Mouse (Mus musculus): ENCODE measurements around the gene Cul5.
A peak's percentile ranks its signal among the peaks of the same experiment; 100 is the strongest.

Cul5 gene

GRCm38 (mm10) chr9:53669680-53670219, at the start of gene Cul5:
Gene Cul5 (minus strand): TSS chr9:53670014.
- DNase-seq (ENCODE audit: low spot score in 2 of 2) = peak; percentile 65 to 74

GRCm38 (mm10) chr9:53705992-53706696, 36.3 kb upstream of the Cul5 start, which contains the start of gene Rab39:
Gene Rab39 (minus strand): TSS chr9:53706232.
- DNase-seq (ENCODE audit: low spot score in 2 of 2) = peak; percentile 84 to 92

DNA sequence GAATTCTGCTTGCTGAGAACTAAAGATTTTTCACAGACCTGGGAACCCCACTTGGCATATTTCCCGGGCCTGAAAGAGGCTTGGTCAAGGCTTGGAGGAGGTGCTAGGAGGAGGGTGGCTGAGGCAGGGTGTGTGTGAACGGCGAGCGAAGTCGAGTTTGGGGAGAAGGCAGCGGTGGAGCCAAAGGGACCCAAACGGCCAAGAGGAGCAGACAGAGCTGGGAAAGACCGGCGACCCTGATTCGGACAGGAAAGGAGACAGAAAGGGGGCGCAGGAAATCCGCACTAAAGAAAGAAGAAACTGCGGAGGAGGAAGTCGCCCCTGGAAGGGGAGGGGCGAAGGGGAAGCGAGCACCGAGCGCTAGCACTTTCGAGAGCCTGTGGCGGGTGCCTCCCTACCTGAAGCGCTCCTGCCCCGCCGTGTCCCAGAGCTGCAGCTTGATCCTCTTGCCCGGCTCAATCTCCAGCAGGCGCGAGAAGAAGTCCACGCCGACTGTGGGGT, 35.7 kb upstream of the Cul5 start:
- peak; percentile 54 to 75 for DNase-seq (ENCODE audit: low spot score in 2 of 2)

DNA sequence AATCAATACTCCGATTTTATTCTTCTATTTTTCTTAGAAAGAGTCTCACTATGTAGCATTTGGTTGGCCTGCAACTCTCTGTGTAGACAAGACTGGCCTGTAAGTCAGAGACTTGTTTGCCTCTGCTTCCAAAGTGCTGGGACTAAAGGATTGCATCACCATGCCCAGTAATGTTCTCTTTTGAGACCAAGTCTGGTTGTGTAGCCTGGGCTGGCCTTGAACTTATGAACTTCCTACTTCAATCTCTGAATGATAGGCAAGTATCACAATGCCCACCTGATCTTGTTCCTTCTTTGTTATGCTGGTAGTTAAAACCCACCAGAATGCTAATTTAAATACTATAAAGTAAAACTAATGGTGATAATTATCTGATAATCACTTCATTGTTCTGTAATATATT, 33.2 kb upstream of the Cul5 start:
- no peak for DNase-seq (ENCODE audit: low spot score in 2 of 2)

- no peak for DNase-seq (ENCODE audit: low spot score in 2 of 2)
These were observed 30.7 kb upstream of the Cul5 start for GRCm38 (mm10) chr9:53700496-53700895.

GRCm38 (mm10) chr9:53695846-53696245, 26.0 kb upstream of the Cul5 start:
- DNase-seq (ENCODE audit: low spot score in 2 of 2) = no peak

DNA sequence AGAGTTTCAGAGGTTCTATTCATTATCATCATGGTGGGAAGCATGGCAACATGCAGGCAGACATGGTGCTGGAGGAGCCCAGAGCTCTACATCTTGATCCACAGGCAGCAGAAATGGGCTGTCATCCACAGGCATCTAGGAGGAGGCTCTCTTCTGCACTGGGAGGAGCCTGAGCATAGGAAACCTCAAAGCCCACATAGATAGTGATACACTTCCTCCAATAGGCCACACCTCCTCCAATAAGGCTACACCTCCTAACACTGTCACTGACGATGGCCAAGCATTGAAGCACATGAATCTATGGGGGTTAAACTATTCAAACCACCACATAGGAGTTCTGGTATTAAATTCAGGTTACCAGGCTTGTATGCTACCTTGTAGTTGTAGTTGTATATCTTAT, 23.9 kb upstream of the Cul5 start:
- DNase-seq (ENCODE audit: low spot score in 2 of 2) = no peak

- DNase-seq (ENCODE audit: low spot score in 2 of 2) = no peak
These were observed 22.2 kb upstream of the Cul5 start for GRCm38 (mm10) chr9:53691745-53692670.

DNA sequence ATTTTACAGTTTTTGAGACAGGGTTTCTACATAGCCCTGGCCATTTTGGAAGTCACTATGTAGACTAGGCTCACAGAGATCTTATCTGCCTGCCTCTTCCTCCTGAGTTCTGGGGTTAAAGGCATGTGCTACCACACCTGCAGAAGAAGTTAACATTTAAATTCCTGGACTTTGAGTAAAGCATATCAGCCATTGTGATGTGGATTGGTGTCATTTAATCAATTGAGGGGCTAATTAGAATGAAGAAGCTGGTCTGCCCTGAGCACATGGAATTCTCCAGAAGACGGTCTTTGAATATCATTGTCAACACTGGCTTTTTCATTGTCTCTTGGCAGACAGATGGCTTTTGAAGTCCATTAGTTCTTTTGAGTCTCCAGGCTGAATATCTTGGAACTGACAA, 11.0 kb upstream of the Cul5 start:
- no peak for DNase-seq (ENCODE audit: low spot score in 2 of 2)

DNA sequence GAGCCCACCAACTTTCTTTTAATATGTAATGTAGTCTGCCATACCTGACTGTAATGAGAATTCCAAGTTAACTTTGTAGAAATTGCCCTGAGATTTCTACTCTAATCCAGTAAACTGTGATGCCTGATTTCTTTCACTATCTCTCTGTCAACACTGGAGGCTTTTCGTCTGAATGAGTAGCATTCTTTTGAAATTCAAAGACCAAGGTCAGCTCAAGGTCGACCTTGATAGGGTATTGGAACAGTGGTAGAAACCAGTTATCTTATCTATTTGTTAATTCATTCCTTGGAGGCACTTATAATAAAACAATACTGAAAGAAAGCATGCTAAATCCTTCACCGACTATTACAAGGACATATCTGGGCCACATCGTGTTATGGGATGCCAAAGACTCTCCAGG, 7.1 kb upstream of the Cul5 start:
- no peak for DNase-seq (ENCODE audit: low spot score in 2 of 2)

DNA sequence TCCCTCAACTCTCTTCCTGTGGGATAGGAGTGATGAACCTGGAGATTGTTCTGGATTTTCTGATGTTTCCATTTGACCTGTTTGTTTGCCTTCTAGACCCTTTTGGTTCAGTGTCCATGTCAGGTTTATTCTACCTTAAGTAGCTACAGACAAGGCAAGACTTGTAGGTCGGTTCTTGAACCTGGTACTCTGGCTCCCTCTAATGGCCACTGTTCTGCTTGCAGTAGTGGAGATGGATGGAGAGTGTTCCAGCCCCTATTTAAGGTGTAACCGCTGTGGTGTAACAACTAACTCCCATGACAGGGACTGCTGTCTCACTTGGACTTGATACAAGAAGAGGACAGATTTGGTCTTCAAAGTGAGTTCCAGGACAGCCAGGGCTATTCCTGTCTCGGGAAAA, 3.8 kb upstream of the Cul5 start:
- DNase-seq (ENCODE audit: low spot score in 2 of 2) = peak; percentile 76 to 89

- peak; percentile 94 to 99 for DNase-seq (ENCODE audit: low spot score in 2 of 2)
These were observed 2.7 kb downstream of the Cul5 start for GRCm38 (mm10) chr9:53667020-53667669.

GRCm38 (mm10) chr9:53666665-53667019, 3.2 kb downstream of the Cul5 start:
- no peak for DNase-seq (ENCODE audit: low spot score in 2 of 2)

DNA sequence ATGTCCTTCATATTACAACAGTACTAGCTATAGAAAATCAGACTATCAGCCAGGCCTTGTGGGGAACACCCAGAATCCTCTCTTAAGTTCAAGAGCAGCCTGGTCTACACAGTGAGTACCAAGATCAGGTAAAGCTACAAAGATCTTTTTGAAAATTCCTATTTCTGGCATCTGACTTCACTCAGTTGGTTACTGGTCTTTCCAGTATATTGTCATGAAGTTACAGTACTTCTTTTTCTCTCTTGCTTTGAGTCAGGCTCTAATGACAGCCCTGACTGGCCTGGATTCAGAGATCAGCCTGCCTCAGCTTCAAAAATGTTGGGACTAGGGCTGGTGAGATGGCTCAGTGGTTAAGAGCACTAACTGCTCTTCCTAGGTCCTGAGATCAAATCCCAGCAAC, 4.4 kb downstream of the Cul5 start:
- no peak for DNase-seq (ENCODE audit: low spot score in 2 of 2)

GRCm38 (mm10) chr9:53664819-53665218, 5.0 kb downstream of the Cul5 start:
- DNase-seq (ENCODE audit: low spot score in 2 of 2) = no peak

DNA sequence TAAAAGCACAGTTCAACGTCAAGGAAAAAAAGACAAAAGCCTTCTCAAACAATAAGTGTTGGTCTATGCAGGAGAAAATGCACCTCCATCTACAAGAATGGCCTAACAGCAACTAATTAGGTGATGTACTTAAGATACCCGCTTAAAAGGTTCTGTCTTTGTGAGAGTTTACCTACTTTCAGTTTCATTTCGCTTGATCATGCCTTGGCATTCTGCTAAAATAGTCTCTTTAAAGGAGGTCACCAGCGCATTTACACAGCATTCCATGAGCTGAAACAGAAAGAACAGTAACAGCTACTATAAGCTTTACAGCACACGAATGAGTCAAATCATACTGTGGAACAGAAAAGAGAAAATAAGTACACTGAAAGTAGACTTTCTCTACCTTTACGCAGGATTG, 35.0 kb downstream of the Cul5 start:
- DNase-seq (ENCODE audit: low spot score in 2 of 2) = no peak

- no peak for DNase-seq (ENCODE audit: low spot score in 2 of 2)
These were observed 54.6 kb downstream of the Cul5 start for GRCm38 (mm10) chr9:53615246-53615645.

- no peak for DNase-seq (ENCODE audit: low spot score in 2 of 2)
These were observed 55.5 kb downstream of the Cul5 start for GRCm38 (mm10) chr9:53614286-53614685.

DNA sequence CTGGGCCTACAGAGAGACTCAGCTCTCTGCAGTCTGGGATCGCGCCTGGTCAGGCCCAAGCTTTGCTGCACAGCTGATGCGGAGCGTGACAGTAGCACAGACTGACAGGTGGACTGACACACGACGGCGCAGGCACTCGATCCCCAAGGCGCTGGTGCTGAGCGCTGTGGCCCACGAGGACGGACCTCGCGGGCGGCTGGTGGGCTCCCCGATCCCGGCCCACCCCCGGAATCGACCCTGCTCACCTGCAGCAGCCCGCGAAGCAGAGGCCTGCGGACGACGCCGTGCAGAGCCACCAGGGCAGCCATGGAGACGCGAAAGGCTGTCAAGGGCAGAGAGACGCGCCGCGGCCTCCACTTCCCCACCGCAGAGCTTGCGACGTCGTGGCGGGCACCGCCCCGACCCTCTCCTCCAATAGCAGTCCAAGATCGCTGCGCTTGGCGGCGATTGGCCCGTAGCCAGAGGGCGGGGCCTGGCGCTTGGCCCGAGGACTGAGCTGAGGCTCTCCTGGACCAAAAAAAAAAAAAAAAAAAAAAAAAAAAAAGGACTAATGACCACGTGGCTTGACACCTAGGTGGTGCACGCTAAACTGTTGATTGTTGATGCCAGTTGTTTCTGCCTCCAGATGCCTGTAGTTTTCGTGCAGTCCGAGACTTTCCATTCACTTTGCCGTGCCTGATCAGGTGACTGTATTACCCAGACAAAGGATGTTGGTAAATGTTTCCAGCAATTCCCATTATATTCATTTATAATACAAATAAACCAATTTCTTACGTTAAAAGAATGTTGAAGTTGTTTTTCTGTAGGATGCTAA, 59.6 kb downstream of the Cul5 start, which contains the start of gene Acat1:
Acat1 (minus strand) TSS at position 415 of the 814 bp plus-strand sequence.
- DNase-seq (ENCODE audit: low spot score in 2 of 2) = peak; percentile 93 to 95

DNA sequence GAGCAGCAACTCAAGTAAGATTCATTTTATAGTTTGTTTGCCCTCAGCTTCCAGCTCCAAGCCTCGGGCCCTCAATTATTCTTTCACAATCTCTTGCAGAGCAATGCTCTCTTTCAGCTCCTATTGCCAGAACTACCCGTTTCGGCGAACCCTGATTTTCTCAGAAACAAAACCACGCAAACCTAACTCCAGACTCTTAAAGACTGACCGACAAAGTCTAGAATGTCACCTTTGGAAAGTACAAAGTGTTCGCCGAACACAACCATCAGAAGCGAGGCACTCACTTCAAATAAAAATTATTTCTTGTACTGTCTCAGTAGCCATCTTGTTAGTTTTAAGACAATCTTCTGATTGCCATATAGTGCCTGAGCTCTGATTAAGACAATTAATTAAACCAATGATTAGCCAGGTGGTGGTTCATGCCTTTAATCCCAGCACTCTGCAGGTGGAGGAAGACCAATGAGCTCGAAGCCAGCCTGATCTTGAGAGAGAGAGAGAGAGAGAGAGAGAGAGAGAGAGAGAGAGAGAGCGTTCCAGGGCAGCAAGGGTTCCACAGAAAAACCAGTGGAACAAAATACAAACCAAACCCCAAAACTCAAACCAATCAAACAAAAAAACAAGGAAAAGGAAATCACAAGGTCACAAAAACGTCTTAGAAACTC, 60.4 kb downstream of the Cul5 start:
- no peak for DNase-seq (ENCODE audit: low spot score in 2 of 2)

All from spleen, postnatal 4 days (tissue).